Mouse (Mus musculus): ENCODE data around the gene Stt3a. TPM values are rescaled to one million over a fixed set of nuclear protein-coding genes. Genes with fewer than 3 reads are reported as not detected.

Gene Stt3a
- polyA plus RNA-seq (2016; fragmentation: Nextera tagmentation; extraction: Ambion mirVana), result 218 and 227 TPM in 2 replicates

DNA sequence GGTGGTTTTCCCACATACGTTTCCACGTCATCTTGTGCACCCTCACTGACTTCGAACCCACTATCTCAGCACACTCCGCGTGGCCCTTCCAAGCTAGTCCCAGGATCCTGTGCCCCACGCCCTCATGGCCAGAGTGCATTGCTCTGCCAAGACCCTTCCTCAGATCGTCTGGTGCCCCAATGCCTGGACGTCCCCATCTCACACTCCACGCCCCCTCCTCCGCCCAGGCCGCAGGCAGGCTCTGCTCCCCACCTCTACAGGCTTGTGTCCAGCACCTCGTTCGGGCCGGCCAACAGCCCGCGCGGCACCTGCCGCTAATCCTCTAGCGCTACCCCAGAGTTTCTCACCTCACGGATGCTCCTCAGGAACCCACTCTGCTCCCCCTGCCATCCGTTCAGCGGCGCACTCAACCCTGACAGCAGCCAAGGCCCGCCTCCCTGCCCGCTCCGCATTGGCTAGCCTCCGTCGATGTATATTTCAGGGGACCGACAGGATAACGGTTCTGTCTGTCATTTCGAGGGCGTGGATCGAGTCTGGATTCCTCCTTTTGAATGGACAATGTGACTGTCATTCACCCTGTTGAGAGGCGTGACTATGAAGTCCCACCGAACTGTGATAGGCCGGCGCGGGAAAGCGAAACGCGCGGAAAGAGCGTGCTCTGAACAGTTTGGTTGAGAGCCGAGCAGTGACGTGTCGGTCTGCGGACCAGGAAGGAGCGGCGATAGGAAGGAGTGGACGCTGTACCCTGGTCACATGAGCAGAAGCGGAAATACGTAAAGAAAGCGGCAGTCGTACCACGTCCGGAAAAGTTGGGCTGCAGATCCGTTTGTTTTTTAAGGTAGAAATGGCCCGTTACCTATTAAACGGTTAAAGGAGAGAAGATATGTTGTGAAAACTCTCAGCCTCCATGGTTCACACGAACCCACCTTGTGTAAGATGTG, at the start of gene Stt3a:
Stt3a (minus strand) TSS at position 477 of the 941 bp plus-strand sequence.
- peak within 1 kb of the TSS; percentile 92 for H3K9ac ChIP-seq
- peak within 1 kb of the TSS; percentile 81 for H3K4me2 ChIP-seq
- peaks cover 29% of the 10 kb centered on the region for H3K36me3 ChIP-seq
- ATAC-seq, result peak; percentile 99
- peaks cover 26% of the 10 kb centered on the region for H3K4me1 ChIP-seq
- H3K4me3 ChIP-seq, result peak within 1 kb of the TSS; percentile 98
- no peaks in the 10 kb centered on the region for H3K27me3 ChIP-seq (replicated peaks)
- no peaks in the 10 kb centered on the region for H3K9me3 ChIP-seq (replicated peaks)
- WGBS (ENCODE audit: insufficient replicate concordance), result under 1% methylated on average over 60 of the region's 60 CpGs
- H3K27ac ChIP-seq, result peak within 1 kb of the TSS; percentile 89

- no peak overlapping the region for H3K4me2 ChIP-seq
- H3K4me1 ChIP-seq, result no peaks in the 10 kb centered on the region
- no peak overlapping the region for H3K4me3 ChIP-seq
- no peaks in the 10 kb centered on the region for H3K9me3 ChIP-seq (replicated peaks)
- no peak for ATAC-seq
- H3K36me3 ChIP-seq, result no peaks in the 10 kb centered on the region
- H3K27ac ChIP-seq, result no peak overlapping the region
- H3K27me3 ChIP-seq (replicated peaks), result no peaks in the 10 kb centered on the region
- WGBS (ENCODE audit: insufficient replicate concordance), result 46% methylated on average over 2 of the region's 3 CpGs
- H3K9ac ChIP-seq, result no peak overlapping the region
Measured at GRCm38 (mm10) chr9:36814486-36814885, 47.0 kb upstream of the Stt3a start.

DNA sequence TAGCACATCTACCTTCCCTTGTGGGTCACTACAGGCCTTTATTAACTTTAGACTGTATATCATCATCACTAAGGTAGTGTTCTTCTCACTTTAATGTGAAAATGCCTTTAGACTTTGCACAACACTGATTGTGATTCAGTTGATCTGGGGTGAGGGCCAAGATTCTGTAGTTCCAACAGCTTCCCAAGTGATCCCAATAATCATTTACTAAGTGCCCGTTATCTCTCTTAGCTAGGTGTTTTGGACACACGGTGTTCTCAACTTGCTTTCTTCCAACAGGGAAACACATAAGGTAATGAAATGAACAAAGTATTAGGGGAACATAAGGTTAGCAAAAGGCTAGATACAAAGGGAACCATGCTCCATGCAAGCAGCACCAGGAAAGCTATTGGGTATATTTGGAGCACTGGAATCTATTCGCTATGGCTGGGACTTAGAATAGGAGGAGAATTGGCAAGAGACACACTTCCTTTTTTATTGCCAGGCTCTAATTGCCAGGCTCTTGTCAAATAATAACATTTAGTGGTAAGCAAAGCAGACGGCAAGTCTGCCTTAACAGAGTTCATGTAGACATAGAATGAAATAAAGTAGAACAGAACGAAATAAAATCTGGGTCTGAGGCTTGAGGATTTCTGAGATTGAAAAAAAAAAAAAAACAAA, 40.8 kb upstream of the Stt3a start:
- H3K4me1 ChIP-seq, result no peaks in the 10 kb centered on the region
- no peak overlapping the region for H3K4me2 ChIP-seq
- no peak overlapping the region for H3K9ac ChIP-seq
- 75% methylated on average over 5 of the region's 5 CpGs for WGBS (ENCODE audit: insufficient replicate concordance)
- ATAC-seq, result no peak
- no peaks in the 10 kb centered on the region for H3K27me3 ChIP-seq (replicated peaks)
- no peaks in the 10 kb centered on the region for H3K36me3 ChIP-seq
- H3K4me3 ChIP-seq, result no peak overlapping the region
- H3K27ac ChIP-seq, result no peak overlapping the region
- no peaks in the 10 kb centered on the region for H3K9me3 ChIP-seq (replicated peaks)

DNA sequence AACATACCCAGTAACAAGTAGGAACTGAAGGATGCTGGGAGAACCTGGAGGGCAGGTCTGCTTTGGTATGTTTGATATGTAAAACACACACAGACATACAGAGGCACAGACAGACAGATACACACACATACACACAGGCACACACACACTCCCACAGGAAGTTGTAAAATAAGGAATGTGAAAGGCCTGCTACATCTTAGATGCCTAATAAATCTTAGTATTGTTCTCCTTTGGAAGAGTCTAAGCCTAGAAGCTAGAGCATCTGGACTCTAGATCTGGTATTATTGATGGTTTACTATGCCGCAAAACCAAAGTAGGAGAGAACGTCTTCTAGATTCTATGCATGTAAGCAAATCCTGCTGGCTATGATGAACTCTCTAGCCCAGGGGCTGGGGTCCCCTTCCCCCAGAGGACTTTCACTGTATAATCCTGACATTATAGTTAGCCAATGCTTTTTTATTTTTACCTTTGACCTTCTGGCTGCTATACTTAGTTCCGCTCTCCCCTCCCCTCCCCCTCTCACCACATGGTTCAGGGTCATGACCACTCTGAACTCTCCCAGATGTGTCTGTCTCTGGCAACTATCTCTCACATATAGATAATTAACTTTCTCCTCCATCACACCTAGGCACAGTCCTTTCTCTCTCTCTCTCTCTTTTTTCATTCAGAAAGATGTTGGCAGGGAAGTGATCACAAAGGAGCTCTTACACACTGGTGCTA, 37.9 kb upstream of the Stt3a start:
- H3K9me3 ChIP-seq (replicated peaks), result no peaks in the 10 kb centered on the region
- no peaks in the 10 kb centered on the region for H3K4me1 ChIP-seq
- no peak overlapping the region for H3K4me3 ChIP-seq
- WGBS (ENCODE audit: insufficient replicate concordance), result 79% methylated on average over 3 of the region's 3 CpGs
- H3K9ac ChIP-seq, result no peak overlapping the region
- H3K36me3 ChIP-seq, result no peaks in the 10 kb centered on the region
- ATAC-seq, result no peak
- H3K27ac ChIP-seq, result no peak overlapping the region
- no peak overlapping the region for H3K4me2 ChIP-seq
- H3K27me3 ChIP-seq (replicated peaks), result no peaks in the 10 kb centered on the region

DNA sequence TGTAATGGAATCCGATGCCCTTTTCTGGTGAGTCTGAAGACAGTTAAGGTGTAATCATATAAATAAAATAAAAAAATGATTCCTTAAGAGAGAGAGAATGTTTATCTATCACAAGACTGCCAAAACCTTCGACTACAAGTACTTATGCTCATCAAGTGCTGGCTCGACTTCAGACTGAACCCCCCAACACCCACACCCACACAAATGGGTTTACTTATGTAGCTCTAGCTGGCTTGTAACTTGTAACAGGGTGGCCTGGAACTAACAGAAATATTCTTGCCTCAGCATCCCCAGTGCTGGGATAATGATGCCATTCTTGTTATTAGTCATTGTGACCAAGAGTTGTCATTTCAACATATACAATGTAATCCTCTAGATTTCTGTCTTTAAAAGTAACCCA, 36.4 kb upstream of the Stt3a start:
- H3K4me1 ChIP-seq, result no peaks in the 10 kb centered on the region
- H3K4me2 ChIP-seq, result no peak overlapping the region
- no peak for ATAC-seq

DNA sequence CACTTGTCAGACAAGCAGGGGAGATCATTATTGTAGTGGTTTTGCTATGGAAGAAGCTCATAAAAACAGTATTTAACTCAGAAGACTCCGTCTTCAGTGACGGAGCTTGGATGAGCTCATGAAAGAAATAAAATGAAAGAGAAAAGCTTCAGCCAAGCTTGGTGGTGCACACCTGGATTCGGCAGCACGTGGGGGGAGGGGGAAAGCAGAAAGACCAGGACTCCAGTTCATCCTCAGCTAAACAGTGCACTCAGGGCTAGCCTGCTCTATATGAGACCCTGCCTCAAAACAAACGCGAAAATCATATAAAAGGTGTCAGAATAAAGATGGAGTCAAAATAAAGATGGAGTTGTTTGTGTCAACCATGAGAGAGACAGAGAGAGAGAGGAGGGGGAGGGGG, 35.9 kb upstream of the Stt3a start:
- Histone ChIP-seq H3K9me3 (replicated peaks) (no peaks in the 10 kb centered on the region), H3K4me1 (no peaks in the 10 kb centered on the region), H3K36me3 (no peaks in the 10 kb centered on the region), H3K27ac (no peak overlapping the region), H3K4me3 (no peak overlapping the region), H3K4me2 (no peak overlapping the region), H3K9ac (no peak overlapping the region), H3K27me3 (replicated peaks) (no peaks in the 10 kb centered on the region)
- ATAC-seq, result no peak
- 66% methylated on average over 6 of the region's 6 CpGs for WGBS (ENCODE audit: insufficient replicate concordance)

More for the DNA sequence above, 36.4 kb upstream of the Stt3a start:
- no peaks in the 10 kb centered on the region for H3K36me3 ChIP-seq
- no peaks in the 10 kb centered on the region for H3K27me3 ChIP-seq (replicated peaks)
- 59% methylated on average over 3 of the region's 3 CpGs for WGBS (ENCODE audit: insufficient replicate concordance)
- no peaks in the 10 kb centered on the region for H3K9me3 ChIP-seq (replicated peaks)
- no peak overlapping the region for H3K9ac ChIP-seq
- no peak overlapping the region for H3K27ac ChIP-seq
- H3K4me3 ChIP-seq, result no peak overlapping the region

- Histone ChIP-seq H3K4me3 (no peak overlapping the region), H3K4me2 (no peak overlapping the region), H3K9me3 (replicated peaks) (no peaks in the 10 kb centered on the region), H3K4me1 (no peaks in the 10 kb centered on the region), H3K27me3 (replicated peaks) (no peaks in the 10 kb centered on the region), H3K36me3 (no peaks in the 10 kb centered on the region), H3K9ac (no peak overlapping the region), H3K27ac (no peak overlapping the region)
- no peak for ATAC-seq
- 67% methylated on average over 3 of the region's 3 CpGs for WGBS (ENCODE audit: insufficient replicate concordance)
Measured at GRCm38 (mm10) chr9:36802951-36803350, 35.5 kb upstream of the Stt3a start.

DNA sequence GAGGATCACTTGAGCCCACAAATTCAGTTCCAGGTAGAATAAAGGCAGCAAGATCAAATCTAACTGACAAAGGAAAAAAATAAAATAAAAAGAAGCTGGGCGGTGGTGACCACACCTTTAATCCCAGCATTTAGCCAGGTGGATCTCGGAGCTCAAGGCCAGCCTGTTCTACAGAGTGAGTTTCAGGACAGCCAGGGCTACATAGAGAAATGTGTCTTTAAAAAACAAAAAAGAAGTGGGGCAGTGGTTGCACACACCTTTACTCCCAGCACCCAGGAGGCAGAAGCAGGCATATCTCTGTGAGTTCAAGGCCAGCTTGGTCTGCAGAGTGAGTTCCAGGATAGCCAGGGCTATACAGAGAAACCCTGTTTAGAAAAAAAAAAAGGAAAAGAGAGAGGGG, 34.5 kb upstream of the Stt3a start:
- no peaks in the 10 kb centered on the region for H3K27me3 ChIP-seq (replicated peaks)
- H3K36me3 ChIP-seq, result no peaks in the 10 kb centered on the region
- H3K9ac ChIP-seq, result no peak overlapping the region
- no peaks in the 10 kb centered on the region for H3K9me3 ChIP-seq (replicated peaks)
- H3K4me3 ChIP-seq, result no peak overlapping the region
- WGBS (ENCODE audit: insufficient replicate concordance), result 69% methylated on average over 2 of the region's 2 CpGs
- H3K27ac ChIP-seq, result no peak overlapping the region
- no peak overlapping the region for H3K4me2 ChIP-seq
- no peak for ATAC-seq
- H3K4me1 ChIP-seq, result no peaks in the 10 kb centered on the region

GRCm38 (mm10) chr9:36796781-36797555, 29.5 kb upstream of the Stt3a start, which contains the start of gene Ei24:
TSS of gene Ei24 (minus strand) at chr9:36797393.
- Histone ChIP-seq H3K27ac (peak within 1 kb of the TSS; percentile 81), H3K4me3 (peak within 1 kb of the TSS; percentile 94), H3K4me1 (peaks cover 17% of the 10 kb centered on the region), H3K9me3 (replicated peaks) (no peaks in the 10 kb centered on the region), H3K4me2 (peak within 1 kb of the TSS; percentile 93), H3K9ac (peak within 1 kb of the TSS; percentile 97), H3K36me3 (peaks cover 9% of the 10 kb centered on the region), H3K27me3 (replicated peaks) (no peaks in the 10 kb centered on the region)
- peak; percentile 99 for ATAC-seq
- under 1% methylated on average over 64 of the region's 66 CpGs for WGBS (ENCODE audit: insufficient replicate concordance)

DNA sequence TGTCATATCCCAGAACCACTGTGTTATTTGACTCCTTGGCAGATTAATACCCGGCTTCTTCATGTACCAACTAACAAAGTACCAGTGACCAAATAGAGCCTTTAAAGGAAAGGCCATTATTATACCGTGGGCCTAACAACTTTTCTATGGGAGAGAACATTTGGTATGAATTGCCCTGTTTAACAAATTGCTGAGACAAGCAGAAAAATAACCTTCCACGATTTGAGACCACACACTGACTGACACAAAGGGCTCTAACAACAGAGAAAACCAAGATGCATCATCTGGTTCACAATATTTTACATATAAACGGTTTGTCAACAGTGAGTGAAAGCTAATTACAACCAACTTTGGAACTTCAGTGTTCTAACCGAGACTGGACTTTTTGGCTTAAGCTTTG, 28.7 kb upstream of the Stt3a start:
- Histone ChIP-seq H3K4me2 (peak overlapping the region; percentile 93), H3K4me1 (peaks cover 17% of the 10 kb centered on the region), H3K27me3 (replicated peaks) (no peaks in the 10 kb centered on the region), H3K27ac (no peak overlapping the region), H3K36me3 (peaks cover 17% of the 10 kb centered on the region), H3K4me3 (peak overlapping the region; percentile 94), H3K9ac (peak overlapping the region; percentile 97), H3K9me3 (replicated peaks) (no peaks in the 10 kb centered on the region)
- no peak for ATAC-seq
- 23% methylated on average over 5 of the region's 5 CpGs for WGBS (ENCODE audit: insufficient replicate concordance)

DNA sequence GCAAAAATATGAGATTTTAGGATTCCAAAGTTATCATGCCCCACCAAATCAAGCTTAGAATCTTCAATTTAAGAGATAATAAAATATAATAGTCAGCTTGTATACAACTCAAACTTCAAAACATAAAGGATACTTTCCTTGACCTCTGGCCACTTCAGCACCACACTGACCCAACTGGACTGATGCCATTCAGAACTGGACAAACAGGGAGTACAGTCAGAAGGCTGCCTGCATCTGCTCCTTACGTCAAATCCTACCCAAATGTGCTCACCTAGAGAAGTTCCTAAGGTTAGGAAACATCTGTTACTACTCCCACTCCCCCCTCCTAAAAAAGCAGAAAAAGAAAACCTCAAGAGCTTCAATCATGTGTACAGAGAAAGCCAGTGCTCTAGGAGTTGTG, 28.1 kb upstream of the Stt3a start:
- ATAC-seq, result no peak
- Histone ChIP-seq H3K36me3 (peaks cover 23% of the 10 kb centered on the region), H3K27me3 (replicated peaks) (no peaks in the 10 kb centered on the region), H3K9ac (no peak overlapping the region), H3K9me3 (replicated peaks) (no peaks in the 10 kb centered on the region), H3K4me2 (peak overlapping the region; percentile 93; the same call in 1 of the 2 replicates), H3K4me1 (peaks cover 17% of the 10 kb centered on the region), H3K27ac (no peak overlapping the region), H3K4me3 (no peak overlapping the region)
- WGBS (ENCODE audit: insufficient replicate concordance), result 80% methylated on average over 1 of the region's 1 CpGs
